Mouse (Mus musculus) forebrain, postnatal 0 days (tissue): ENCODE measurements around the gene Zfp212. TPM values are rescaled to one million over a fixed set of nuclear protein-coding genes. Genes with fewer than 3 reads are reported as not detected.

Source experiments
- ATAC-seq: fragments of 200-750 bp; cut with Nextera tagmentation; 2 replicates; pipeline ENCODE4 v1.8.0; 2017; ENCODE audit warnings: mild to moderate bottlenecking, moderate library complexity
- DNase-seq: peaks from one replicate; pipeline ENCODE4 v3.0.0-alpha.2; 2015
- H3K27ac ChIP-seq: fragments of 300-500 bp; sonication (generic); 2 replicates; pipeline ENCODE4 v1.5.1; 2014; ENCODE audit warnings: low read depth, mild to moderate bottlenecking, antibody characterized with exemption, low read length, moderate library complexity, mixed read lengths
- H3K27me3 ChIP-seq: fragments of 300-500 bp; sonication (generic); 2 replicates; pipeline ENCODE4 v1.6.1; 2014; ENCODE audit warnings: mild to moderate bottlenecking, low read length, mixed read lengths; ENCODE audit not compliant: insufficient read depth
- H3K36me3 ChIP-seq: fragments of 300-500 bp; sonication (generic); 2 replicates; pipeline ENCODE4 v1.6.1; 2014; ENCODE audit warnings: mild to moderate bottlenecking, moderate library complexity; ENCODE audit not compliant: insufficient read depth
- H3K4me1 ChIP-seq: fragments of 300-500 bp; sonication (generic); 2 replicates; pipeline ENCODE4 v1.6.1; 2014; ENCODE audit warnings: antibody characterized with exemption; ENCODE audit not compliant: insufficient read depth
- H3K4me2 ChIP-seq: fragments of 300-500 bp; sonication (generic); 2 replicates; pipeline ENCODE4 v1.6.1; 2014; ENCODE audit warnings: low read depth, mild to moderate bottlenecking, moderate library complexity
- H3K4me3 ChIP-seq: fragments of 300-500 bp; sonication (generic); 2 replicates; pipeline ENCODE4 v1.5.1; 2014; ENCODE audit warnings: low read depth, low read length, mixed read lengths
- H3K9ac ChIP-seq: fragments of 300-500 bp; sonication (generic); 2 replicates; pipeline ENCODE4 v1.6.1; 2014; ENCODE audit warnings: mild to moderate bottlenecking
- H3K9me3 ChIP-seq: fragments of 300-500 bp; sonication (generic); 2 replicates; pipeline ENCODE4 v1.6.1; 2016; ENCODE audit warnings: low read length
- CTCF ChIP-seq: sonication (generic); IDR thresholded peaks from 2 replicates; pipeline ENCODE4 v1.5.1; 2016; ENCODE audit warnings: antibody characterized with exemption, control low read depth, low read depth
- WGBS: fragments of 180-500 bp; shearing (Covaris S2); extraction: QIAGEN DNeasy Blood & Tissue Kit; methylation state at CpG from one replicate; pipeline ENCODE4 v1.1.7; 2014; 5-methylcytosine and 5-hydroxymethylcytosine counted together
- polyA plus RNA-seq: library from polyadenylated mRNA; unstranded; fragments of >200 nt; fragmentation: Nextera tagmentation; extraction: Ambion mirVana; gene quantifications from 2 replicates; pipeline ENCODE4 v1.2.1, GENCODE M21; 2015
- total RNA-seq: library from RNA; depleted of rRNA; stranded (reverse); fragments of >200 nt; gene quantifications from 2 replicates; pipeline ENCODE4 v1.2.3, GENCODE M21; 2014

The Zfp212 gene
- total and polyA plus RNA-seq, 2 experiments from 2014 or later, result 17.0 to 19.3 TPM

DNA sequence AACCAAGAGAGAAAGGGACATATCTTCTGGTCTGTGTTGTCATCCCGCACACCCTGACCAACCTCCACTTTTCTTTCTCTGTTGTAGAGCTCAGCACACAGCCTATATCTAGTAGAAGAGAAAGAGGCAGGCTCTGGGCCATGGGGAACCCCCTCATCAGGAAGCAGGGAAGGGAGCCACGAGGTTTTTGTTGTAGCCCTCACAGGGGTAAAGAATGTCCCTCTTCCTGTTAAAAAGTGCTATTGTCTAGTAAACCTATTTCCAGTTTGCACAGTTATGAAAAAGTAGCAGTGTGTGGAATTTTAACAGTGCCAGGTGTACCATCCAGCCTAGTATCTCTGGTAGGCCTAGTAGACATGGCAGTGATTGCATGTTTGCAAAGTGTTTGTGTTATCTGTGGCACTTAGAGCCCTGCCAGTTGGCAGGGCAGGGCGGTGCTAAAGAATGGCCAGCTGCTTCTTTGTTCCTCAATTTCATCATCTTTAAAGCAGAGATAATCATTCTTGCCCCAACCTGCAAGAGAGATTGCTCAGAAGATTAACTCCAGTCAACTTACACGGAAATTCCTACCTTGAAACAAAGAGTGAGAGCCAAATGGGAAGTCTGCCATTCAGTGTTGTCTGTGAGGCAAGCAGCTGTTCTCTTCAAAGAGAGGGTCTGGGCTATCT is 41.1 kb upstream of the Zfp212 start:
- Histone ChIP-seq H3K27ac (no peak overlapping the region), H3K4me2 (peak overlapping the region; percentile 64), H3K36me3 (peaks cover 39% of the 10 kb centered on the region), H3K9me3 (no peaks in the 10 kb centered on the region), H3K4me3 (peak overlapping the region; percentile 66; the same call in 1 of the 2 replicates), H3K4me1 (0 out of 2 replicates have a peak, but pooled peaks cover 7% of the 10 kb centered on the region), H3K9ac (peak overlapping the region; percentile 79), H3K27me3 (no peaks in the 10 kb centered on the region)
- no peak for DNase-seq
- no peak for ATAC-seq
- no peak for TF ChIP-seq CTCF
- WGBS, result 59% methylated on average over 4 of the region's 4 CpGs

GRCm38 (mm10) chr6:47880166-47880565 is 40.1 kb upstream of the Zfp212 start:
- H3K27ac ChIP-seq, result no peak overlapping the region
- H3K4me3 ChIP-seq, result no peak overlapping the region
- WGBS, result 97% methylated on average over 10 of the region's 10 CpGs
- no peak overlapping the region for H3K4me2 ChIP-seq
- 0 out of 2 replicates have a peak, but pooled peaks cover 7% of the 10 kb centered on the region for H3K4me1 ChIP-seq
- H3K9me3 ChIP-seq, result no peaks in the 10 kb centered on the region
- peaks cover 49% of the 10 kb centered on the region for H3K36me3 ChIP-seq
- no peak for TF ChIP-seq CTCF
- H3K27me3 ChIP-seq, result no peaks in the 10 kb centered on the region
- ATAC-seq (no peak), DNase-seq (no peak)
- H3K9ac ChIP-seq, result no peak overlapping the region

- no peak for TF ChIP-seq CTCF
- WGBS, result 89% methylated on average over 8 of the region's 8 CpGs
- Histone ChIP-seq H3K27me3 (no peaks in the 10 kb centered on the region), H3K36me3 (peaks cover 73% of the 10 kb centered on the region), H3K9me3 (no peaks in the 10 kb centered on the region), H3K4me1 (no peaks in the 10 kb centered on the region), H3K9ac (no peak overlapping the region), H3K4me2 (no peak overlapping the region), H3K27ac (no peak overlapping the region), H3K4me3 (no peak overlapping the region)
- ATAC-seq, result no peak
- DNase-seq, result no peak
These were observed 31.4 kb upstream of the Zfp212 start for GRCm38 (mm10) chr6:47888812-47889383.

GRCm38 (mm10) chr6:47899416-47899815 is 20.9 kb upstream of the Zfp212 start:
- Histone ChIP-seq H3K4me1 (no peaks in the 10 kb centered on the region), H3K9me3 (no peaks in the 10 kb centered on the region), H3K27ac (no peak overlapping the region), H3K36me3 (peaks cover 57% of the 10 kb centered on the region), H3K4me2 (no peak overlapping the region), H3K27me3 (no peaks in the 10 kb centered on the region), H3K9ac (no peak overlapping the region), H3K4me3 (no peak overlapping the region)
- ATAC-seq (no peak), DNase-seq (no peak)
- 95% methylated on average over 6 of the region's 6 CpGs for WGBS
- no peak for TF ChIP-seq CTCF

- no peaks in the 10 kb centered on the region for H3K27me3 ChIP-seq
- ATAC-seq (no peak), DNase-seq (no peak)
- no peaks in the 10 kb centered on the region for H3K9me3 ChIP-seq
- no peak for TF ChIP-seq CTCF
- H3K27ac ChIP-seq, result no peak overlapping the region
- H3K4me3 ChIP-seq, result no peak overlapping the region
- no peak overlapping the region for H3K9ac ChIP-seq
- 69% methylated on average over 4 of the region's 4 CpGs for WGBS
- no peaks in the 10 kb centered on the region for H3K4me1 ChIP-seq
- H3K4me2 ChIP-seq, result no peak overlapping the region
- H3K36me3 ChIP-seq, result peaks cover 81% of the 10 kb centered on the region
These were observed 16.7 kb upstream of the Zfp212 start for GRCm38 (mm10) chr6:47903587-47903986.

GRCm38 (mm10) chr6:47904361-47904760 is 15.9 kb upstream of the Zfp212 start:
- Histone ChIP-seq H3K4me3 (no peak overlapping the region), H3K27ac (no peak overlapping the region), H3K9me3 (no peaks in the 10 kb centered on the region), H3K4me2 (no peak overlapping the region), H3K36me3 (peaks cover 74% of the 10 kb centered on the region), H3K27me3 (no peaks in the 10 kb centered on the region), H3K4me1 (no peaks in the 10 kb centered on the region), H3K9ac (no peak overlapping the region)
- peak; percentile 34; the same call in 1 of the 2 replicates for ATAC-seq
- TF ChIP-seq CTCF, result no peak
- 53% methylated on average over 19 of the region's 19 CpGs for WGBS
- no peak for DNase-seq

- ATAC-seq, result peak; percentile 15; the same call in 1 of the 2 replicates
These were observed 15.2 kb upstream of the Zfp212 start for GRCm38 (mm10) chr6:47904917-47905695.

More at GRCm38 (mm10) chr6:47904917-47905695, 15.2 kb upstream of the Zfp212 start:
- Histone ChIP-seq H3K9ac (no peak overlapping the region), H3K4me3 (no peak overlapping the region), H3K4me1 (no peaks in the 10 kb centered on the region), H3K27ac (no peak overlapping the region), H3K27me3 (no peaks in the 10 kb centered on the region), H3K9me3 (no peaks in the 10 kb centered on the region), H3K4me2 (no peak overlapping the region), H3K36me3 (peaks cover 66% of the 10 kb centered on the region)
- TF ChIP-seq CTCF, result no peak
- 55% methylated on average over 44 of the region's 44 CpGs for WGBS
- DNase-seq, result peak; percentile 6
